Mouse (Mus musculus) myocyte (in vitro differentiated cells): ENCODE data around the gene Krt18. TPM values are rescaled to one million over a fixed set of nuclear protein-coding genes. Genes with fewer than 3 reads are reported as not detected.

Experiments used
- H3K27me3 ChIP-seq: one replicate; pipeline ENCODE4 v1.6.1; 2011; ENCODE audit not compliant: control insufficient read depth, insufficient read depth, insufficient read length
- H3K36me3 ChIP-seq: one replicate; pipeline ENCODE4 v1.6.1; 2011; ENCODE audit not compliant: control insufficient read depth, insufficient read depth
- H3K4me2 ChIP-seq: one replicate; pipeline ENCODE4 v1.6.1; 2011; ENCODE audit warnings: low read depth, control low read depth
- H3K4me3 ChIP-seq: one replicate; pipeline ENCODE4 v1.5.1; 2011; ENCODE audit warnings: mild to moderate bottlenecking, control low read depth, moderate library complexity
- H3K79me2 ChIP-seq: one replicate; pipeline ENCODE4 v1.6.1; 2011; ENCODE audit not compliant: control insufficient read depth, insufficient read depth
- H3ac ChIP-seq: one replicate; pipeline ENCODE4 v1.6.1; 2011; ENCODE audit not compliant: control insufficient read depth, insufficient read length
- CEBPB ChIP-seq: IDR thresholded peaks from 2 replicates; pipeline ENCODE4 v1.6.1; 2011; ENCODE audit warnings: mild to moderate bottlenecking, moderate library complexity; ENCODE audit not compliant: poor library complexity, insufficient read depth, severe bottlenecking
- E2F4 ChIP-seq: IDR thresholded peaks from one replicate; pipeline ENCODE4 v1.6.1; 2011; ENCODE audit warnings: mild to moderate bottlenecking, control low read depth, moderate library complexity; ENCODE audit not compliant: insufficient read depth
- MAX ChIP-seq: IDR thresholded peaks from one replicate; pipeline ENCODE4 v1.6.1; 2011; ENCODE audit warnings: low read depth, mild to moderate bottlenecking, control low read depth
- MYOD1 ChIP-seq, 3 experiments: IDR thresholded peaks; one replicate each; pipeline ENCODE4 v1.6.1; 2011; ENCODE audit warnings: control low read depth in 2 of 3, low read depth in 2 of 3, mild to moderate bottlenecking in 2 of 3, moderate library complexity in 1 of 3; ENCODE audit not compliant: insufficient read length in 2 of 3, control insufficient read depth in 1 of 3
- MYOG ChIP-seq, 3 experiments: IDR thresholded peaks; one replicate each; pipeline ENCODE4 v1.6.1; 2011; ENCODE audit warnings: control low read depth in 2 of 3, low read depth in 2 of 3, mild to moderate bottlenecking in 2 of 3; ENCODE audit not compliant: insufficient read length in 2 of 3, control insufficient read depth in 1 of 3, insufficient read depth in 1 of 3
- POLR2A ChIP-seq: IDR thresholded peaks from one replicate; pipeline ENCODE4 v1.6.1; 2011; ENCODE audit warnings: low read depth, mild to moderate bottlenecking, control low read depth, moderate library complexity; ENCODE audit not compliant: insufficient read length
- POLR2AphosphoS2 ChIP-seq: IDR thresholded peaks from one replicate; pipeline ENCODE4 v1.6.1; 2011; ENCODE audit warnings: low read depth, control low read depth; ENCODE audit not compliant: insufficient read length
- REST ChIP-seq: IDR thresholded peaks from one replicate; pipeline ENCODE4 v1.6.1; 2011; ENCODE audit warnings: mild to moderate bottlenecking, control low read depth, moderate library complexity; ENCODE audit not compliant: insufficient read depth, insufficient read length
- SRF ChIP-seq: IDR thresholded peaks from one replicate; pipeline ENCODE4 v1.6.1; 2011; ENCODE audit warnings: low read depth; ENCODE audit not compliant: control insufficient read depth, insufficient read length
- TCF12 ChIP-seq: IDR thresholded peaks from one replicate; pipeline ENCODE4 v1.6.1; 2011; ENCODE audit warnings: mild to moderate bottlenecking, control low read depth; ENCODE audit not compliant: poor library complexity, insufficient read depth, severe bottlenecking
- TCF3 ChIP-seq: IDR thresholded peaks from one replicate; pipeline ENCODE4 v1.6.1; 2011; ENCODE audit warnings: low read depth, control low read depth; ENCODE audit not compliant: insufficient read length
- USF1 ChIP-seq: IDR thresholded peaks from one replicate; pipeline ENCODE4 v1.6.1; 2011; ENCODE audit warnings: low read depth, mild to moderate bottlenecking, control low read depth, moderate library complexity
- polyA plus RNA-seq: library from polyadenylated mRNA; unstranded; fragments of >200 nt; fragmentation: generic; extraction: Trizol; gene quantifications from one replicate; pipeline ENCODE4 v1.2.1, GENCODE M21; 2012; ENCODE audit warnings: missing spikeins

The Krt18 gene
- polyA plus RNA-seq, 1 experiment, result not detected

GRCm38 (mm10) chr15:102048006-102048405, 20.0 kb downstream of the Krt18 start:
- Histone ChIP-seq H3K79me2 (no peaks in the 10 kb centered on the region), H3K27me3 (no peaks in the 10 kb centered on the region), H3K36me3 (no peaks in the 10 kb centered on the region), H3K4me3 (no peak overlapping the region), H3ac (no peak overlapping the region), H3K4me2 (no peak overlapping the region)
- no peak for TF ChIP-seq E2F4

DNA sequence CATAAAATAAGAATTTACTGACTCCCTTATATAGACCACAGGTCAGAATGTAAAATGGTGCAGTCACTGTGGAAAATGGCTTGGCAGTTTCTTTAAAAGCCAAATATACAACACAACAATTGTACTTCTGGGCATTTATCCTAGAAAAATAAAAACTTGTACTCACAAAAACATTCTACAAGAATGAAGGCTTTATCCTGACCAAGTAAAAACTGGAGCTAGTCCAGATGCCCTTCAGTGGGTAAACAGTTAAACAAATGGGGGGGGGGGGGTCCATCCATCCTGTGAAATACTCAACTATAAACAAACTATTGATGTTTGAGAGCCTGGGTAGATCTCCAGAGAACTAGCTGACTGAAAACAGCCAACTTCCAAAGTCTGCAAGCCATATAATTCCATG, 21.9 kb downstream of the Krt18 start:
- H3K79me2 ChIP-seq, result no peaks in the 10 kb centered on the region
- H3ac ChIP-seq, result no peak overlapping the region
- no peaks in the 10 kb centered on the region for H3K27me3 ChIP-seq
- H3K4me3 ChIP-seq, result no peak overlapping the region
- H3K36me3 ChIP-seq, result no peaks in the 10 kb centered on the region
- TF ChIP-seq MAX (no peak), POLR2AphosphoS2 (no peak), POLR2A (no peak), USF1 (no peak), TCF12 (no peak), CEBPB (no peak), E2F4 (no peak), MYOG (IDR thresholded peaks at IDR 0.05; ENCODE audit: control insufficient read depth in 1 of 3, insufficient read depth in 1 of 3, insufficient read length in 2 of 3, low read depth in 2 of 3) (no peak), SRF (no peak)
- H3K4me2 ChIP-seq, result no peak overlapping the region

DNA sequence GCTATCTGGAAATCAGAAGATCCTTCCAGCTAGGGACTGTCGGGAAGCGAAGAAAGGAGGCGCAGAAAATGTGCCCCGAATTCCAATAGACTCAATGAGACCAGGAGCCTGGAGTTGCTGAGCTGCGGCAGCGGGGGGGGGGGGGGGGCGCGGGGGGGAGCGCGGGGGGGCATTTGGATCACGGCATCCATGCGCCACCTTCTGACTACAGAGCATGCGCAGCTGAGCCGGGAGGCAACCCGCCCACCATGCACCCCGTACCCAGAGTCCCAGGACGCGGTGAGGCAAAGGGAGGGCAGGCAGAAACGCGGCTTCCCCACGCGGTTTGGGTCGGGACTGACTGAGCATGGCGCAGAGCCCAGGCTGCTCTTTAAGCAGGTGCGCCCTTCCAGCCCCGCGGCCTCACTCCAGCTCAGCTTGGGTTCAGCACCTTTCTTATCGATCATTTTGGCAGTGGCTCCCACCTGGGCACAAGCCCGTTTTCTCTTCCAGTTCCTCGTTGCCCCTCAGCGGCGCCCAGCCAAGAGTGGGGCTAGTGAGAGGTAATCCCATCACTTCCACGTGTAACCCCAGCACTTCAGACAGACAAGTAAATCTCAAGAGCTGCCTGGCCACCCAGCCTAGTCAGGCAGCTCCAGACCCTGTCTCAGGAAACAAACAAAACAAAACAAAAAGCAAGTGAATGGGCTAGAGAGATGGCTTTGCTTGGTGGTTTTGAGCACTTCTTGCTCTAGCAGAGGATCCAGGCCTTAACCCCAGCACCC, 24.1 kb downstream of the Krt18 start:
- Histone ChIP-seq H3ac (no peak overlapping the region), H3K4me2 (peak overlapping the region; percentile 73), H3K27me3 (no peaks in the 10 kb centered on the region), H3K36me3 (no peaks in the 10 kb centered on the region), H3K79me2 (no peaks in the 10 kb centered on the region), H3K4me3 (no peak overlapping the region)
- TF ChIP-seq MYOD1 (IDR thresholded peaks at IDR 0.05; ENCODE audit: control insufficient read depth in 1 of 3, insufficient read length in 2 of 3, low read depth in 2 of 3), result peak in 2 of 3 experiments; percentile 26 to 48
- peak in 2 of 3 experiments; percentile 25 to 46 for TF ChIP-seq MYOG (IDR thresholded peaks at IDR 0.05; ENCODE audit: control insufficient read depth in 1 of 3, insufficient read depth in 1 of 3, insufficient read length in 2 of 3, low read depth in 2 of 3)
- TF ChIP-seq POLR2A, result peak; percentile 24
- no peak for TF ChIP-seq REST

GRCm38 (mm10) chr15:102056495-102057174, 28.7 kb downstream of the Krt18 start:
- H3K4me3 ChIP-seq, result no peak overlapping the region
- TF ChIP-seq USF1, result no peak
- no peak for TF ChIP-seq MYOD1 (IDR thresholded peaks at IDR 0.05; ENCODE audit: control insufficient read depth in 1 of 3, insufficient read length in 2 of 3, low read depth in 2 of 3)
- TF ChIP-seq E2F4, result no peak
- H3K36me3 ChIP-seq, result no peaks in the 10 kb centered on the region
- no peaks in the 10 kb centered on the region for H3K27me3 ChIP-seq
- no peak overlapping the region for H3ac ChIP-seq
- H3K79me2 ChIP-seq, result no peaks in the 10 kb centered on the region
- H3K4me2 ChIP-seq, result no peak overlapping the region

DNA sequence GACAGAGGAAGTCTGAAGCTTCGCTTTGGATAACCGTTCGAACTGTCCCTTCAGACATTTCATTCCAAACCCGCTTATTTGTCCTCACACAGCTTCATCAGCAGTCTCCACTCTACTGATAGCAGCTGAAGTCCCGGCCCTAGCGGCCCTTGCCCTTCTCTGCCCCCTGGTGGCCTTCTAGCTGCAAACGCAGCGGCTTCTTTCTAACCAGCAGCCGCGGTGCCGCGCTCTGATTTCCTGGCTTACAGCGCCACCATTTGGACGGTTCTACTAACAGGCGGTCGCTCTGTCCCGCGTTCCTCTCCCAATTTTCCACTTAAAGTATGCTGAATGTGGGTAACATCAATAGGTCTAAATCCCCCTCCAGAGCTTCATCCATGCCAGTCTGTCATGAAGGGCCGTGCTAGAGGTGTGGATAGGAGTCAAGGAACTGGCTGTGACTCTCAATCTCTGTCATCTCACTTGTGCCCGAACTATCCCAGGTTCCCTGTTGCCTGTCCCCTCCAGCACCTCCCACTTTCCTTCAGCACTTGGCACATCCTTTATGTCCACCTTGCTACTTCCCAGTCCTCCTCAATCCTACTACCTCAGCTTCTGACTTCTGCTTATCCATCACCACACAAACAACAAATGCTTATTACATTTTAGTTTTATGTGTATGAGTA, 37.8 kb downstream of the Krt18 start:
- Histone ChIP-seq H3K4me3 (no peak overlapping the region), H3ac (no peak overlapping the region), H3K36me3 (no peaks in the 10 kb centered on the region), H3K27me3 (no peaks in the 10 kb centered on the region), H3K4me2 (peak overlapping the region; percentile 56), H3K79me2 (no peaks in the 10 kb centered on the region)
- no peak for TF ChIP-seq CEBPB
- TF ChIP-seq MAX, result no peak
- no peak for TF ChIP-seq POLR2AphosphoS2
- TF ChIP-seq TCF3, result no peak
- TF ChIP-seq MYOD1 (IDR thresholded peaks at IDR 0.05; ENCODE audit: control insufficient read depth in 1 of 3, insufficient read length in 2 of 3, low read depth in 2 of 3), result no peak
- peak in 1 of 3 experiments; percentile 30 for TF ChIP-seq MYOG (IDR thresholded peaks at IDR 0.05; ENCODE audit: control insufficient read depth in 1 of 3, insufficient read depth in 1 of 3, insufficient read length in 2 of 3, low read depth in 2 of 3)
- peak; percentile 36 for TF ChIP-seq E2F4
